Mouse (Mus musculus): ENCODE measurements around the gene Lhfpl2. TPM values are rescaled to one million over a fixed set of nuclear protein-coding genes. Genes with fewer than 3 reads are reported as not detected.

Lhfpl2 gene
- total and polyA plus RNA-seq, 3 experiments = not detected

DNA sequence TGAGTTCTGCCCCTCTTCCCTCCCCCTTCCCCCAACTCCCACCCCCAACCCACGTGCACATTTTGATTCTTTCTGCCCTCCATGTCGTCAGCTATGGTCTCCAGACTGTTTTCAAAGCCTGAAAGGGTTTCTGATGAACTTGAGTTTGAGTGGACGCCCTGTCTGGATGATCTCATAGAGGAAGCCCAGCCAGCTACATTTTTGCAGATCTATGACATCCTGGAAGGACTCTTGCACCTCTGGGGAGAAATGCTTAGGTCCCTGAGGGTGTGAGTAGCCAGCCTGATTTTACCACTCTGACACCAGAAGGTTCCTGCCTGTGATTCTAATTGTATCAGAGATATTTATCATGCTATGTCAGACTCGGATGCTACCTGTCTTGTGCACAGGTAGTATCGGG is 91.4 kb downstream of the Lhfpl2 start:
- TF ChIP-seq ETS1 (conservative IDR thresholded peaks at IDR 0.05; ENCODE audit: low read depth, low read length) (no peak), ZMIZ1 (IDR thresholded peaks at IDR 0.05; ENCODE audit: low read depth, low read length) (no peak), CTCF (conservative IDR thresholded peaks at IDR 0.05 in 1 of 2, IDR thresholded peaks at IDR 0.05 in 1 of 2; ENCODE audit: low read depth in 2 of 2, low read length in 2 of 2) (no peak), TCF12 (IDR thresholded peaks at IDR 0.05; ENCODE audit: low read depth, low read length) (no peak), USF1 (IDR thresholded peaks at IDR 0.05; ENCODE audit: low read depth, low read length) (no peak), MYC (IDR thresholded peaks at IDR 0.05; ENCODE audit: low read depth, low read length) (no peak), NELFE (IDR thresholded peaks at IDR 0.05; ENCODE audit: low read depth, low read length) (no peak), HCFC1 (IDR thresholded peaks at IDR 0.05; ENCODE audit: low read depth, low read length) (no peak), JUND (conservative IDR thresholded peaks at IDR 0.05; ENCODE audit: low read depth, low read length) (no peak), USF2 (conservative IDR thresholded peaks at IDR 0.05; ENCODE audit: low read depth, low read length) (no peak), UBTF (IDR thresholded peaks at IDR 0.05; ENCODE audit: low read depth, low read length) (no peak), MAX (IDR thresholded peaks at IDR 0.05; ENCODE audit: low read length) (no peak), GABPA (IDR thresholded peaks at IDR 0.05; ENCODE audit: insufficient replicate concordance, low read depth, low read length) (no peak), ZKSCAN1 (IDR thresholded peaks at IDR 0.05; ENCODE audit: borderline replicate concordance, low read depth, low read length) (no peak), MXI1 (IDR thresholded peaks at IDR 0.05; ENCODE audit: low read depth, low read length) (no peak), KAT2A (IDR thresholded peaks at IDR 0.05; ENCODE audit: insufficient replicate concordance, low read length) (no peak), TBP (conservative IDR thresholded peaks at IDR 0.05; ENCODE audit: low read depth, low read length) (no peak), MAFK (IDR thresholded peaks at IDR 0.05; ENCODE audit: insufficient replicate concordance, low read length) (no peak)
- in situ Hi-C loops (cut with MboI; ENCODE audit: low pct_ligation_motif_present, low pct_unique_long_range_greater_than_20kb, low sequenced_read_pairs) = loop anchor here (25.0 kb wide), 1 partner anchor 362 kb away; no protein-coding TSS in a partner anchor
- DNase-seq (ENCODE audit: extremely low read depth) = no peak
- Histone ChIP-seq H3K36me3 (replicated peaks in 1 of 2; ENCODE audit: control insufficient read depth in 1 of 2, insufficient read depth in 1 of 2, low read length in 1 of 2) (no peaks in the 10 kb centered on the region), H3K4me1 (ENCODE audit: control insufficient read depth in 1 of 2, insufficient read depth in 2 of 2) (peaks cover 0 to 4% of the 10 kb centered on the region in 2 experiments; a peak in 2 of 4 replicates), H3K9me3 (replicated peaks; ENCODE audit: low read length) (no peaks in the 10 kb centered on the region), H3K4me2 (ENCODE audit: insufficient read depth, low read depth, poor library complexity, severe bottlenecking) (no peak overlapping the region), H3K27me3 (replicated peaks) (no peaks in the 10 kb centered on the region), H3K79me2 (replicated peaks; ENCODE audit: control insufficient read depth, extremely low read depth, insufficient read depth, poor library complexity, severe bottlenecking) (no peaks in the 10 kb centered on the region), H3K9ac (ENCODE audit: insufficient read depth, low read depth) (no peak overlapping the region), H3K27ac (ENCODE audit: insufficient read depth, low read depth) (no peak overlapping the region), H3K4me3 (replicated peaks in 1 of 3; ENCODE audit: low read depth in 2 of 3, low read length in 2 of 3, poor library complexity in 1 of 3) (no peak overlapping the region)
- dilution Hi-C loops (cut with MboI; ENCODE audit: extremely low pct_ligation_motif_present, extremely low pct_unique_long_range_greater_than_20kb, low sequenced_read_pairs) = no loop called here

- H3K9ac ChIP-seq (ENCODE audit: insufficient read depth, low read depth) = no peak overlapping the region
- H3K36me3 ChIP-seq (replicated peaks in 1 of 2; ENCODE audit: control insufficient read depth in 1 of 2, insufficient read depth in 1 of 2, low read length in 1 of 2) = no peaks in the 10 kb centered on the region
- no peaks in the 10 kb centered on the region for H3K9me3 ChIP-seq (replicated peaks; ENCODE audit: low read length)
- in situ Hi-C loops (cut with MboI; ENCODE audit: low pct_ligation_motif_present, low pct_unique_long_range_greater_than_20kb, low sequenced_read_pairs) = loop anchor here (25.0 kb wide), 1 partner anchor 362 kb away; no protein-coding TSS in a partner anchor
- no peaks in the 10 kb centered on the region for H3K27me3 ChIP-seq (replicated peaks)
- DNase-seq (ENCODE audit: extremely low read depth) = no peak
- no peak overlapping the region for H3K4me3 ChIP-seq (replicated peaks in 1 of 3; ENCODE audit: low read depth in 2 of 3, low read length in 2 of 3, poor library complexity in 1 of 3)
- peaks cover 0 to 4% of the 10 kb centered on the region in 2 experiments; a peak in 2 of 4 replicates for H3K4me1 ChIP-seq (ENCODE audit: control insufficient read depth in 1 of 2, insufficient read depth in 2 of 2)
- no peak overlapping the region for H3K4me2 ChIP-seq (ENCODE audit: insufficient read depth, low read depth, poor library complexity, severe bottlenecking)
- H3K79me2 ChIP-seq (replicated peaks; ENCODE audit: control insufficient read depth, extremely low read depth, insufficient read depth, poor library complexity, severe bottlenecking) = no peaks in the 10 kb centered on the region
- H3K27ac ChIP-seq (ENCODE audit: insufficient read depth, low read depth) = no peak overlapping the region
- dilution Hi-C loops (cut with MboI; ENCODE audit: extremely low pct_ligation_motif_present, extremely low pct_unique_long_range_greater_than_20kb, low sequenced_read_pairs) = no loop called here
- TF ChIP-seq UBTF (IDR thresholded peaks at IDR 0.05; ENCODE audit: low read depth, low read length) = no peak
- TF ChIP-seq POLR2AphosphoS2 (IDR thresholded peaks at IDR 0.05; ENCODE audit: low read depth, low read length) = no peak
- TF ChIP-seq CHD1 (IDR thresholded peaks at IDR 0.05; ENCODE audit: low read depth, low read length) = no peak
- TF ChIP-seq ETS1 (conservative IDR thresholded peaks at IDR 0.05; ENCODE audit: low read depth, low read length) = no peak
- TF ChIP-seq ELF1 (IDR thresholded peaks at IDR 0.05; ENCODE audit: low read depth, low read length) = no peak
- TF ChIP-seq RCOR1 (conservative IDR thresholded peaks at IDR 0.05; ENCODE audit: low read depth, low read length) = no peak
Measured at GRCm38 (mm10) chr13:94149781-94150180, 92.2 kb downstream of the Lhfpl2 start.
